Mouse (Mus musculus): ENCODE results near the gene Ssbp4. TPM values are rescaled to one million over a fixed set of nuclear protein-coding genes. Genes with fewer than 3 reads are reported as not detected.

The Ssbp4 gene
- polyA plus RNA-seq, 2 experiments: 151 to 163 TPM

- H3K9ac ChIP-seq (ENCODE audit: low read depth, low read length, severe bottlenecking): no peak overlapping the region
Observed at GRCm38 (mm10) chr8:70585258-70585652, 23.4 kb downstream of the Ssbp4 start.

GRCm38 (mm10) chr8:70584606-70585257 is 23.9 kb downstream of the Ssbp4 start:
- no peaks in the 10 kb centered on the region for H3K4me1 ChIP-seq (ENCODE audit: control insufficient read depth, insufficient read depth, low read length)
- ATAC-seq (ENCODE audit: low FRiP score, low read depth) (0 out of 2 replicates have a peak, but pooled peaks have one; percentile 11), DNase-seq (ENCODE audit: low spot score) (no peak)
- no peak overlapping the region for H3K4me3 ChIP-seq (replicated peaks; ENCODE audit: low read length)
- H3K9me3 ChIP-seq (ENCODE audit: control insufficient read depth, low read length): no peaks in the 10 kb centered on the region
- H3K27me3 ChIP-seq (ENCODE audit: control insufficient read depth, insufficient read depth, low read length): no peaks in the 10 kb centered on the region
- H3K4me2 ChIP-seq (replicated peaks; ENCODE audit: low read depth, low read length, severe bottlenecking): no peak overlapping the region
- H3K36me3 ChIP-seq (ENCODE audit: control insufficient read depth, insufficient read depth, low read length): peaks cover 88% of the 10 kb centered on the region
- 89% methylated on average over 9 of the region's 9 CpGs for WGBS
- no peak for TF ChIP-seq POLR2A (IDR thresholded peaks at IDR 0.05; ENCODE audit: borderline replicate concordance, extremely low read depth, insufficient read depth, insufficient read length)
- no peak overlapping the region for H3K27ac ChIP-seq (replicated peaks; ENCODE audit: low read depth, low read length)
- H3K9ac ChIP-seq (ENCODE audit: low read depth, low read length, severe bottlenecking): no peak overlapping the region

More at GRCm38 (mm10) chr8:70585258-70585652, 23.4 kb downstream of the Ssbp4 start:
- no peaks in the 10 kb centered on the region for H3K4me1 ChIP-seq (ENCODE audit: control insufficient read depth, insufficient read depth, low read length)
- no peak overlapping the region for H3K27ac ChIP-seq (replicated peaks; ENCODE audit: low read depth, low read length)
- H3K4me2 ChIP-seq (replicated peaks; ENCODE audit: low read depth, low read length, severe bottlenecking): no peak overlapping the region
- 39% methylated on average over 7 of the region's 7 CpGs for WGBS
- no peaks in the 10 kb centered on the region for H3K27me3 ChIP-seq (ENCODE audit: control insufficient read depth, insufficient read depth, low read length)
- no peak for TF ChIP-seq POLR2A (IDR thresholded peaks at IDR 0.05; ENCODE audit: borderline replicate concordance, extremely low read depth, insufficient read depth, insufficient read length)
- DNase-seq (ENCODE audit: low spot score): no peak
- ATAC-seq (ENCODE audit: low FRiP score, low read depth): 0 out of 2 replicates have a peak, but pooled peaks have one; percentile 35
- H3K4me3 ChIP-seq (replicated peaks; ENCODE audit: low read length): no peak overlapping the region
- no peaks in the 10 kb centered on the region for H3K9me3 ChIP-seq (ENCODE audit: control insufficient read depth, low read length)
- peaks cover 88% of the 10 kb centered on the region for H3K36me3 ChIP-seq (ENCODE audit: control insufficient read depth, insufficient read depth, low read length)

- DNase-seq (ENCODE audit: low spot score) (no peak), ATAC-seq (ENCODE audit: low FRiP score, low read depth) (no peak)
- Histone ChIP-seq H3K36me3 (ENCODE audit: control insufficient read depth, insufficient read depth, low read length) (peaks cover 87% of the 10 kb centered on the region), H3K4me1 (ENCODE audit: control insufficient read depth, insufficient read depth, low read length) (no peaks in the 10 kb centered on the region), H3K27me3 (ENCODE audit: control insufficient read depth, insufficient read depth, low read length) (no peaks in the 10 kb centered on the region), H3K4me2 (replicated peaks; ENCODE audit: low read depth, low read length, severe bottlenecking) (no peak overlapping the region), H3K4me3 (replicated peaks; ENCODE audit: low read length) (no peak overlapping the region), H3K27ac (replicated peaks; ENCODE audit: low read depth, low read length) (no peak overlapping the region), H3K9ac (ENCODE audit: low read depth, low read length, severe bottlenecking) (no peak overlapping the region), H3K9me3 (ENCODE audit: control insufficient read depth, low read length) (no peaks in the 10 kb centered on the region)
- 89% methylated on average over 18 of the region's 18 CpGs for WGBS
- no peak for TF ChIP-seq POLR2A (IDR thresholded peaks at IDR 0.05; ENCODE audit: borderline replicate concordance, extremely low read depth, insufficient read depth, insufficient read length)
Observed at GRCm38 (mm10) chr8:70583476-70584387, 24.9 kb downstream of the Ssbp4 start.

- no peaks in the 10 kb centered on the region for H3K27me3 ChIP-seq (ENCODE audit: control insufficient read depth, insufficient read depth, low read length)
- H3K4me3 ChIP-seq (replicated peaks; ENCODE audit: low read length): no peak overlapping the region
- no peak for TF ChIP-seq POLR2A (IDR thresholded peaks at IDR 0.05; ENCODE audit: borderline replicate concordance, extremely low read depth, insufficient read depth, insufficient read length)
- no peak overlapping the region for H3K9ac ChIP-seq (ENCODE audit: low read depth, low read length, severe bottlenecking)
- H3K27ac ChIP-seq (replicated peaks; ENCODE audit: low read depth, low read length): no peak overlapping the region
- H3K36me3 ChIP-seq (ENCODE audit: control insufficient read depth, insufficient read depth, low read length): peaks cover 50% of the 10 kb centered on the region
- no peaks in the 10 kb centered on the region for H3K4me1 ChIP-seq (ENCODE audit: control insufficient read depth, insufficient read depth, low read length)
- WGBS: 91% methylated on average over 3 of the region's 3 CpGs
- no peaks in the 10 kb centered on the region for H3K9me3 ChIP-seq (ENCODE audit: control insufficient read depth, low read length)
- H3K4me2 ChIP-seq (replicated peaks; ENCODE audit: low read depth, low read length, severe bottlenecking): no peak overlapping the region
- DNase-seq (ENCODE audit: low spot score) (no peak), ATAC-seq (ENCODE audit: low FRiP score, low read depth) (no peak)
Observed at GRCm38 (mm10) chr8:70577207-70577606, 31.5 kb downstream of the Ssbp4 start.

- H3K9ac ChIP-seq (ENCODE audit: low read depth, low read length, severe bottlenecking): no peak overlapping the region
- H3K4me3 ChIP-seq (replicated peaks; ENCODE audit: low read length): no peak overlapping the region
- no peak for ATAC-seq (ENCODE audit: low FRiP score, low read depth)
- no peaks in the 10 kb centered on the region for H3K4me1 ChIP-seq (ENCODE audit: control insufficient read depth, insufficient read depth, low read length)
- peaks cover 28% of the 10 kb centered on the region for H3K36me3 ChIP-seq (ENCODE audit: control insufficient read depth, insufficient read depth, low read length)
- no peaks in the 10 kb centered on the region for H3K27me3 ChIP-seq (ENCODE audit: control insufficient read depth, insufficient read depth, low read length)
- no peak overlapping the region for H3K27ac ChIP-seq (replicated peaks; ENCODE audit: low read depth, low read length)
- DNase-seq (ENCODE audit: low spot score): no peak
- WGBS: 86% methylated on average over 4 of the region's 4 CpGs
- no peak for TF ChIP-seq POLR2A (IDR thresholded peaks at IDR 0.05; ENCODE audit: borderline replicate concordance, extremely low read depth, insufficient read depth, insufficient read length)
- H3K4me2 ChIP-seq (replicated peaks; ENCODE audit: low read depth, low read length, severe bottlenecking): no peak overlapping the region
- no peaks in the 10 kb centered on the region for H3K9me3 ChIP-seq (ENCODE audit: control insufficient read depth, low read length)
Observed at GRCm38 (mm10) chr8:70574915-70575314, 33.8 kb downstream of the Ssbp4 start.
